Mouse (Mus musculus) midbrain, embryonic 12.5 days (tissue): ENCODE measurements around the gene E130114P18Rik. TPM values are rescaled to one million over a fixed set of nuclear protein-coding genes. Genes with fewer than 3 reads are reported as not detected.

Experiments
- ATAC-seq: fragments of 200-750 bp; cut with Nextera tagmentation; 2 replicates; pipeline ENCODE4 v1.8.0; 2017; ENCODE audit warnings: low read depth, moderate TSS enrichment, moderate library complexity; ENCODE audit not compliant: low FRiP score
- H3K27ac ChIP-seq: fragments of 300-500 bp; sonication (generic); replicated peaks from 2 replicates; pipeline ENCODE4 v1.5.1; 2016; ENCODE audit warnings: mild to moderate bottlenecking
- H3K27me3 ChIP-seq: fragments of 300-500 bp; sonication (generic); 2 replicates; pipeline ENCODE4 v1.6.1; 2016; ENCODE audit warnings: mild to moderate bottlenecking
- H3K36me3 ChIP-seq: fragments of 300-500 bp; sonication (generic); 2 replicates; pipeline ENCODE4 v1.6.1; 2016
- H3K4me1 ChIP-seq: fragments of 300-500 bp; sonication (generic); 2 replicates; pipeline ENCODE4 v1.6.1; 2016
- H3K4me2 ChIP-seq: fragments of 300-500 bp; sonication (generic); replicated peaks from 2 replicates; pipeline ENCODE4 v1.6.1; 2016; ENCODE audit warnings: mild to moderate bottlenecking, moderate library complexity
- H3K4me3 ChIP-seq: fragments of 300-500 bp; sonication (generic); 2 replicates; pipeline ENCODE4 v1.5.1; 2016; ENCODE audit warnings: mild to moderate bottlenecking
- H3K9ac ChIP-seq: fragments of 300-500 bp; sonication (generic); replicated peaks from 2 replicates; pipeline ENCODE4 v1.6.1; 2016; ENCODE audit warnings: mild to moderate bottlenecking, moderate library complexity
- H3K9me3 ChIP-seq: fragments of 300-500 bp; sonication (generic); 2 replicates; pipeline ENCODE4 v1.6.1; 2016; ENCODE audit warnings: mild to moderate bottlenecking
- WGBS: fragments of 180-500 bp; shearing (Covaris S2); methylation state at CpG from one replicate; pipeline ENCODE4 v1.1.7; 2016; 5-methylcytosine and 5-hydroxymethylcytosine counted together
- polyA plus RNA-seq: library from polyadenylated mRNA; unstranded; fragments of >200 nt; fragmentation: Nextera tagmentation; extraction: Ambion mirVana; gene quantifications from 2 replicates; pipeline ENCODE4 v1.2.1, GENCODE M21; 2016

The E130114P18Rik gene
- polyA plus RNA-seq, 1 experiment from 2014 or later: 11.5 TPM

DNA sequence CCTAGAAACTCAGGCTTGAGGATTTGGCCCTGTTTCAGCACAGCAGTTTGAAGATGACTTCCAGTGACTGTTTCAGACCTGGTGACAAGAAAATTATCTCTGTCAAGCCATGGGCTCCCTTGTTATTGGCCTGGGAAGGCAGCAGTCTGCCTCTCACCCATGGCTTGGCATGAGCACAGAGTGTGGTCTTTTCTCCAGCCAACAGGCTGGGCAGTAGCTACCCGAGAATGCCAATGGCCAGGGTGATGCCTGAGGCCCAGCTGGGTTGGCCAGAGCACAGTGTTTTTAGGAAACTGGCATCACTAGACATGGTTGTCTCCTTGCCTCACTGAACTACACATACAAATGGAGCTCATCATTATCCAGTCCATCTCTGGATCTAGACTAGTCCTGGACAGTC is 157.5 kb downstream of the E130114P18Rik start:
- no peak overlapping the region for H3K27ac ChIP-seq
- no peaks in the 10 kb centered on the region for H3K36me3 ChIP-seq
- no peak overlapping the region for H3K4me3 ChIP-seq
- no peak for ATAC-seq
- H3K9ac ChIP-seq: no peak overlapping the region
- H3K4me1 ChIP-seq: peaks cover 8% of the 10 kb centered on the region; the same call in 1 of the 2 replicates
- no peaks in the 10 kb centered on the region for H3K27me3 ChIP-seq
- H3K4me2 ChIP-seq: no peak overlapping the region
- H3K9me3 ChIP-seq: no peaks in the 10 kb centered on the region
- WGBS: 80% methylated on average over 1 of the region's 1 CpGs

DNA sequence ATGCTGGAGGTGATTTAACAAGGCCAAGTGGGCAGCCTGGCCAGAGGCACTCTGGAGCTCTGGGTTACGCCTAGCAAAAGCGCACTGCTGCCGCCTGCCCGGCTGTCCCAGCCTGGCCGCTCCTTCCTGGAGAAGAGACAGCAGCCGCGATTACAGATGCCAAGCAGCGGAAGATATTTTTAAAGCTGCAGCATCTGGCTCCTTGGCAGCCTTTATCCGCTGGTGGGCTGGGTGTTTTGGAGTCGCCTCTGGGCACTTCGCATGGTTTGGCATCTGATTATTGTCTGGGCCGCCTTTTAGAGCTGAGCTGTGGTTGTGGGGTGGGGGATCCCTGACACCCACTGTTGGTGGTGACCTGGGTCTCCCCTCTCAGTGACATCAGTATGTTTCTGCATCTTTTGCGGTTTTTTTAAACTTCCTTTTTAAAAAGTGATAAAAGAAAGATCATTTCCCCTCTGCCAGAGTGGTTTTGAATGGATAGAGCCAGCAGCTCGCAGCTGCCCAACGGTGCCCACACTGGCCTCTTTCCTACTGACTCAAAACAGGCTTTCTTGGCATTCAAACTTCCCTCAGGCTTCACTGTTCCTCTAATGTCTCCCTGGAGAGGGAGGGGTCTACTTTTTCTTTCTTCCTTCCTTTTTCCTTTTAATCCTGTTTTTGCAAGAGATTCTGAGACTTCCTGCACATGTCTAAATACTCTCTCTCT is 159.1 kb downstream of the E130114P18Rik start:
- Histone ChIP-seq H3K27me3 (no peaks in the 10 kb centered on the region), H3K4me1 (peaks cover 8% of the 10 kb centered on the region; the same call in 1 of the 2 replicates), H3K9ac (no peak overlapping the region), H3K4me3 (no peak overlapping the region), H3K9me3 (no peaks in the 10 kb centered on the region), H3K36me3 (no peaks in the 10 kb centered on the region), H3K27ac (no peak overlapping the region), H3K4me2 (no peak overlapping the region)
- 62% methylated on average over 15 of the region's 15 CpGs for WGBS
- no peak for ATAC-seq

DNA sequence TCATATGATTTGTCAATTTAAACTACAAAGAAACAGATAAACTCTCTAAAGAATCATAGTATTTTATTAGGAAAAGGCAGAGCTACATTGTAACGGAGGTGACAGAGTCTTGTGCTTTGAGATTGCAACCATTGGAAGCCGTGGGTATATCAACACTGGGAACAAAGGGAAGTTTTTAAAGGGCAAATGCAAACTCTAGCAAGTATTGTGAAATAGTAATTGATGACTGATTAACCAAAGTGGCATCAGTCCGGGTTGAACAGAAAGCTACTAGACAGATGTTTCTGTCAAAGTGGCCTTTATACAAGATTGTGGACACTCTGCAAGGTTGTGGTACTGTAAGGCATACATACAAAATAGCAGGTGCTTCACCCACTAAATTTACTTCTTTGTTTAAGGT is 162.8 kb downstream of the E130114P18Rik start:
- Histone ChIP-seq H3K27me3 (peaks cover 5% of the 10 kb centered on the region; the same call in 1 of the 2 replicates), H3K4me1 (peaks cover 18% of the 10 kb centered on the region), H3K36me3 (no peaks in the 10 kb centered on the region), H3K27ac (no peak overlapping the region), H3K9ac (no peak overlapping the region), H3K4me2 (no peak overlapping the region), H3K4me3 (no peak overlapping the region), H3K9me3 (no peaks in the 10 kb centered on the region)
- no peak for ATAC-seq
- WGBS: 87% methylated on average over 3 of the region's 3 CpGs

DNA sequence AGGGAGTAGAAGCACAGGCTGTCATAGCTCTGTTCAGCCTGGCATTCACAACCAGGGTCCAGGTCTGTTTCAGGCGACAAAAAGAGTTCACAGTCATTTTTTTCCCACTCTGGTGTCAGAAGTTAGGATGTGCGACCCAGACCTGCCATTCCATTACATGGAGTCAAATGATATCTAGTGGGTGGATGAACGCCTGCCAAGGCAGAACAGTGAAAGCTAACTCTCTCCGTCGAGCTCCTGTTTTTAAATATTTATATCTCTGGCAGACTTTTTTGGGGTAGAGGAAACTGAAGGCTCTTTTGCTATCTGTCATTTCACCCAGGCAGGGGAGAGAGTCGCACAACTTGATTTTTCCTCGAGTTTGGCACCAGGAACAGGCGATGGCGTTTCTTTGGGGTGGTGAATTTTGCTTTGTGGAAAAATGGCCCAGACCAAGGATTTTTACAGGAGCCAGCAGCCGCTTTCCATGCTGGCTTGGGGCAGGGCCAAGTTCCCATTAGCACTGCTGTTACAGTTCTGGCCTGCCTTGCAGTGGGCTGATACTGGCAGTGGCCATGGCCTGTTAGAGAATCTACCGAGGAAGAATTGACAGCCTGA is 166.5 kb downstream of the E130114P18Rik start:
- no peaks in the 10 kb centered on the region for H3K36me3 ChIP-seq
- ATAC-seq: no peak
- no peak overlapping the region for H3K4me2 ChIP-seq
- no peak overlapping the region for H3K27ac ChIP-seq
- H3K4me1 ChIP-seq: peaks cover 41% of the 10 kb centered on the region
- no peak overlapping the region for H3K9ac ChIP-seq
- H3K9me3 ChIP-seq: no peaks in the 10 kb centered on the region
- 81% methylated on average over 11 of the region's 11 CpGs for WGBS
- peaks cover 14% of the 10 kb centered on the region for H3K27me3 ChIP-seq
- H3K4me3 ChIP-seq: no peak overlapping the region

DNA sequence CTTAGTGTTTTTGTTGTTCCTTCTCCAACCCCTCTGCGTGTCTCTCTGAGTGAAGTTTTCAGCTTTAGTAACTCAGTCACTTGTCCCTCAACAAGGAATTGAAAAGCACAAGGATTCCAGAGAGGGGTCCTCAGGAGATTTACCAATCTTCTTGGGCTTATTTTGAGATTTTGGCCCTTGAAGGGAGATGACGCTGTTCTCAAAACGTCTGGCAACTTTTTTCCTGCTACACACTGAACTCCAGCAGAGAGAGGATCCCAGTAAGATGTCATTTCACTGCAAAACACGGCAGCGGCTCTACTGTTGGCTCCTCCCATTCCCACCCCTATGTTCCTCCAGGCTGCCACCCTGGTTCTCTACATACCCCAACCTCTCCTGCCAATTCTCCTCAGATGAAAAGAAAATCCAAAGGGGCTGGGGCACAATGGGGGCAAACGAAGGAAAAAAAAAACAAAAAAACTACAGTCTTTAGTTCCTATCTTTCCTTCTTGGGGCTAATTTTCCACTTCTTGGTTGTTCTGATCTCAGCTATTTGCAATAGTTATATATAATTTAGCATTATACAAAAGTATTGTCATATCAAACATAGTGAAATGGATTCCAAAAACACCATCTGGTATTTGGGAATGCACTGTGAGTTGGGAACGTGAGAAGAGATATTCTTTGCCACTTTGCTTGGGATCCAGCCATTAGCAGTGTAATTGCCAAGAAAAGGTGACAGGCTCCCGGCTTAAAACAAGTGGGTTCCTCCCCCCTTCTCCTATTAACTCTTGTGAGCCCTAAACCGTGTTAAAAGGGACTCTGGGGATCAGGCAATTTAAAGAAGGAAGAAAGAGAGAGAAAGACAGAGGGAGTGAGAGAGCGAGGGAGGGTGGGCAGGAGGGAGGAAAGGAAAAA is 167.8 kb downstream of the E130114P18Rik start:
- no peak for ATAC-seq
- peaks cover 41% of the 10 kb centered on the region for H3K4me1 ChIP-seq
- H3K9me3 ChIP-seq: no peaks in the 10 kb centered on the region
- no peak overlapping the region for H3K4me2 ChIP-seq
- H3K36me3 ChIP-seq: no peaks in the 10 kb centered on the region
- H3K27ac ChIP-seq: no peak overlapping the region
- no peak overlapping the region for H3K9ac ChIP-seq
- 23% methylated on average over 10 of the region's 10 CpGs for WGBS
- H3K4me3 ChIP-seq: no peak overlapping the region
- H3K27me3 ChIP-seq: peaks cover 14% of the 10 kb centered on the region

DNA sequence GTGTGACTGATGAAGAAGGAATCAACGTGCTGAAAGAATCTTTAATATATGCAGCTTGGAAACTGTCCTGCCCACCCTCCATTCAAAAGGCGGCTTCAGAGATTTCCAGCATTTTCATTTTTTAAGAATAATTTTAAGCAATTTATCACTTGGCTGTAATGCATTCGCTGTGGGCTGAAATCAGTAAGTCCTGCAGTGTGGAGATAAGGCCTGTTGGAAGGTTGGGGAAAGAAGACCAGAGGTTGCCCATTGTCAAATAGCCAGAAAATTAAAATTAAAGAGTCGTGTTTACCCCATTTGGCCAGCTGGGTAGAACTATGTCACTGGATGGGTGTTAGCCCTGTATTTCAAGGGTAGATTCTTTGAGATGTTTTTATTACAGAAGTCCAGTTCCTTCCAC is 168.5 kb downstream of the E130114P18Rik start:
- H3K4me3 ChIP-seq: no peak overlapping the region
- no peak for ATAC-seq
- H3K36me3 ChIP-seq: no peaks in the 10 kb centered on the region
- 79% methylated on average over 4 of the region's 4 CpGs for WGBS
- H3K9me3 ChIP-seq: no peaks in the 10 kb centered on the region
- H3K4me2 ChIP-seq: no peak overlapping the region
- H3K9ac ChIP-seq: no peak overlapping the region
- H3K27me3 ChIP-seq: peaks cover 14% of the 10 kb centered on the region
- H3K27ac ChIP-seq: no peak overlapping the region
- peaks cover 41% of the 10 kb centered on the region for H3K4me1 ChIP-seq

DNA sequence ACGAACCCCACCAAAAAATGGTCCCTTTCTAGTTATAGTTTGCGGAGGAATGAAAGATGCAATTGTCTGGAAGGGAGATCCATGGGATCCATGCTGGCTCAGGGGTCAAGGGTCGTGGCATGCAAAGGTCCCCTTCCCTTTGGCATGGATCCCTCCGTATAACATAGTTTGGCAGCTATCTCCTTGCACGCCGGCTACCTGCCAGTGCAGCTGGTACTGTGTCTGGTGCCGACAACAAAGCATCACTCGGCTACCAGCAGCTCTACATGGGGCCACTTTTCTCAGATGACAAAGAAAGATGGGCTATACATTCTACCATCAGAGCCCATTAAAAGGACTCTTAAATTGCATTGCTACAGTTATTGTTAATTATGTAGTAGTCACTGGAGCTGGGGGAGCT is 169.2 kb downstream of the E130114P18Rik start:
- no peak overlapping the region for H3K9ac ChIP-seq
- no peaks in the 10 kb centered on the region for H3K36me3 ChIP-seq
- peak; percentile 16; the same call in 1 of the 2 replicates for ATAC-seq
- H3K9me3 ChIP-seq: no peaks in the 10 kb centered on the region
- no peak overlapping the region for H3K4me3 ChIP-seq
- 52% methylated on average over 8 of the region's 8 CpGs for WGBS
- H3K4me1 ChIP-seq: peaks cover 41% of the 10 kb centered on the region
- H3K4me2 ChIP-seq: no peak overlapping the region
- H3K27me3 ChIP-seq: peaks cover 14% of the 10 kb centered on the region
- H3K27ac ChIP-seq: no peak overlapping the region

DNA sequence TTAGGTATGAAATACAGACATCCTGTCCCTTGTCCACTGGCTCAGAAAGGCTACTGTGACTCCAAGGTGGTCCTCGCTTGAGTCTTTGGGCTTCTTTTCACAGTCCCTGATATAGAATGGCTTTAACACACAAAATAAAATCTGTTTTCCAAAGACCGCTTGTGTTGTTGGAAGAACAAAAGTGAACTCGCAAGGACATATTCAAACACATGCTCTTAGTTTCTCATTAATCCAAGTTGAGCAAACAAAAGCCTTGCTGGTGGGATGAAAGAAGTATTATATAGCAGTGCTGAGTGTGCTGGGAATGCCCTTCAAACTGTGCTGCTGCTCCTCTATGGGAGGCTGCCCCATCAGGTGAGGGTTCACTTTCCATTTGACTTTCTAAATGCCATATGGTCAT is 169.7 kb downstream of the E130114P18Rik start:
- no peak overlapping the region for H3K4me3 ChIP-seq
- no peak for ATAC-seq
- H3K27ac ChIP-seq: no peak overlapping the region; the same call in 1 of the 2 replicates
- no peak overlapping the region for H3K4me2 ChIP-seq
- H3K4me1 ChIP-seq: peaks cover 41% of the 10 kb centered on the region
- H3K27me3 ChIP-seq: peaks cover 14% of the 10 kb centered on the region
- 34% methylated on average over 3 of the region's 3 CpGs for WGBS
- H3K9me3 ChIP-seq: no peaks in the 10 kb centered on the region
- H3K36me3 ChIP-seq: no peaks in the 10 kb centered on the region
- no peak overlapping the region for H3K9ac ChIP-seq

DNA sequence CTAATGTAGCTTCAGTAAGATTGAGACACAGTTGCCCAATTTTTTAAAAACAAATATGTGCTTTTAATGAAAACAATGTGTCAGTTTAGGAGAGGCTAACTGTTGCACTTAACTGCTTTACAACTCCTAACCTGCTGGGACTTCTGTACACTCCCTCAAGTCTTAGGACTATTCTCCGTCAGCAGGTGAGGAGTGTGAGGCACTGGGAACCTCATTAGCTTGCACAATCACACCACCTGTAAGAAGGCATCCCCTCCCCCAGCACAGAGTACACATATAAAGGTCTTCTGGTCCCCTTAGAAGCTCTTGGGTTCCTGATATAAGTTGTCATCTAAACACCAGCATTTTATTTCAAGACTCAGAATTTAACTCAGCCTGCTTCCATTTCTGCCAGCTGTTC is 170.7 kb downstream of the E130114P18Rik start:
- Histone ChIP-seq H3K36me3 (no peaks in the 10 kb centered on the region), H3K27me3 (peaks cover 14% of the 10 kb centered on the region), H3K4me2 (no peak overlapping the region), H3K4me3 (no peak overlapping the region), H3K9ac (no peak overlapping the region), H3K4me1 (peaks cover 41% of the 10 kb centered on the region), H3K9me3 (no peaks in the 10 kb centered on the region), H3K27ac (no peak overlapping the region)
- WGBS: 79% methylated on average over 1 of the region's 1 CpGs
- no peak for ATAC-seq

DNA sequence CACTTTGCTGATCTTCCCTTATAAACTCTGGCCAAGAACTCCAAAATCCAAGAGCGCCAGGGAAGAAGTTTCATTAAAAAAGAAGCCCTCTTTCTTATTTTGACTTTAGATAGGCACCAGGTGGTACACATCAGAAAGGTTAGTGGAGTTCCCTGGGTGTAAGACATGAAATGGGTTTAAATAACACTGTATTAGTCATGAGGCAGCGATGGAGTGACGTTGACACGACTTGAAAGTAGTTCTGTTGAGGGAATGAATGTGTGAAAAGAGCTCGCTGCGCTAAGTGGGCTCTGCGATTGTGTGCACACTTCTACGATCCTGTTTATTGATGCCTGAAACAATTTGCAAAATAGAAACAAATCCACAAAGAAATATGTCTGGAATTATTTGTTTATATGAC is 171.4 kb downstream of the E130114P18Rik start:
- WGBS: 86% methylated on average over 8 of the region's 8 CpGs
- no peak overlapping the region for H3K4me3 ChIP-seq
- H3K27me3 ChIP-seq: peaks cover 10% of the 10 kb centered on the region
- H3K9me3 ChIP-seq: no peaks in the 10 kb centered on the region
- no peak overlapping the region for H3K9ac ChIP-seq
- no peak for ATAC-seq
- no peak overlapping the region for H3K27ac ChIP-seq
- H3K4me1 ChIP-seq: peaks cover 44% of the 10 kb centered on the region
- H3K4me2 ChIP-seq: no peak overlapping the region
- H3K36me3 ChIP-seq: no peaks in the 10 kb centered on the region

DNA sequence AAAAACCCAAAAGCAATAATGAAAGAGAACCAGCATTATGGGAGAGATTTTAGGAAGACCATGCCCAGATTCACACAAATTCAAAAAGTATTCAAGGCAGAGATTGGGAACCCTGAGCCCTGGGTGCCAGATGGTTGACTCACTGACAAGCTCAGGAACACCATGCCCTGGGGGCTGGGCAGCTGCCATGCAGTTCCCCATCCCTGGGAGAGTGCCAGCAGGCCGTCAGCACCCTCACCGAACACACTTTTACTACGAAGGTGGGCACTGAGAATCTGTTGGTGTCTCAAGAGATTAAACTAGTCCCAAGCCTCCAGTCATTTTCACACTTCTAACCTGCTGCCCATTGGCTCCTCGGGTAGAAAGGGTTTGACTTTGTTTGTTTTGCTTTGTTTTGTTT is 175.3 kb downstream of the E130114P18Rik start:
- no peak for ATAC-seq
- 78% methylated on average over 4 of the region's 4 CpGs for WGBS
- peaks cover 5% of the 10 kb centered on the region for H3K27me3 ChIP-seq
- H3K36me3 ChIP-seq: no peaks in the 10 kb centered on the region
- no peak overlapping the region for H3K4me2 ChIP-seq
- no peak overlapping the region for H3K4me3 ChIP-seq
- no peak overlapping the region for H3K9ac ChIP-seq
- H3K4me1 ChIP-seq: peaks cover 13% of the 10 kb centered on the region
- no peaks in the 10 kb centered on the region for H3K9me3 ChIP-seq
- H3K27ac ChIP-seq: no peak overlapping the region
